Mouse (Mus musculus) heart, embryonic 11.5 days (tissue): ENCODE data around the gene Lrrc74b. TPM values are rescaled to one million over a fixed set of nuclear protein-coding genes. Genes with fewer than 3 reads are reported as not detected.
A peak's percentile ranks its signal among the peaks of the same experiment; 100 is the strongest.
"Not testable (repeated sequence)": the region's sequence is repeated elsewhere in the genome, so short reads cannot be mapped to it uniquely, and the experiment has no call there.

Source experiments
- ATAC-seq: fragments of 200-750 bp; cut with Nextera tagmentation; replicated peaks from 2 replicates; pipeline ENCODE4 v1.8.0; 2017; ENCODE audit warnings: moderate library complexity; ENCODE audit not compliant: insufficient number of reproducible peaks, low FRiP score, low TSS enrichment
- H3K27ac ChIP-seq: fragments of 300-500 bp; sonication (generic); 2 replicates; pipeline ENCODE4 v1.5.1; 2014; ENCODE audit warnings: mild to moderate bottlenecking, low read depth, low read length
- H3K27me3 ChIP-seq: fragments of 300-500 bp; sonication (generic); 2 replicates; pipeline ENCODE4 v1.6.1; 2014; ENCODE audit warnings: mild to moderate bottlenecking, low read length, mixed read lengths; ENCODE audit not compliant: control insufficient read depth, insufficient read depth
- H3K36me3 ChIP-seq: fragments of 300-500 bp; sonication (generic); 2 replicates; pipeline ENCODE4 v1.6.1; 2014; ENCODE audit warnings: mild to moderate bottlenecking, low read length, moderate library complexity, mixed read lengths; ENCODE audit not compliant: control insufficient read depth, insufficient read depth
- H3K4me1 ChIP-seq: fragments of 300-500 bp; sonication (generic); 2 replicates; pipeline ENCODE4 v1.6.1; 2014; ENCODE audit warnings: low read length; ENCODE audit not compliant: control insufficient read depth, insufficient read depth
- H3K4me2 ChIP-seq: fragments of 300-500 bp; sonication (generic); 2 replicates; pipeline ENCODE4 v1.6.1; 2014; ENCODE audit warnings: mild to moderate bottlenecking, moderate library complexity
- H3K4me3 ChIP-seq: fragments of 300-500 bp; sonication (generic); 2 replicates; pipeline ENCODE4 v1.5.1; 2014; ENCODE audit warnings: low read depth, low read length
- H3K9ac ChIP-seq: fragments of 300-500 bp; sonication (generic); 2 replicates; pipeline ENCODE4 v1.6.1; 2014; ENCODE audit warnings: mild to moderate bottlenecking, low read depth, low read length, moderate library complexity
- H3K9me3 ChIP-seq: fragments of 300-500 bp; sonication (generic); replicated peaks from 2 replicates; pipeline ENCODE4 v1.6.1; 2016; ENCODE audit warnings: low read length; ENCODE audit not compliant: control insufficient read depth
- WGBS: fragments of 180-500 bp; shearing (Covaris S2); extraction: QIAGEN DNeasy Blood & Tissue Kit; methylation state at CpG from one replicate; pipeline ENCODE4 v1.1.7; 2014; ENCODE audit not compliant: insufficient replicate concordance; 5-methylcytosine and 5-hydroxymethylcytosine counted together
- polyA plus RNA-seq: library from polyadenylated mRNA; unstranded; fragments of >200 nt; fragmentation: Nextera tagmentation; extraction: Ambion mirVana; gene quantifications from 2 replicates; pipeline ENCODE4 v1.2.1, GENCODE M21; 2014

The Lrrc74b gene
- polyA plus RNA-seq, 1 experiment from 2014 or later: not detected

GRCm38 (mm10) chr16:17557947-17558480 lies 3.0 kb downstream of the Lrrc74b start:
- Histone ChIP-seq H3K27ac (no peak overlapping the region), H3K9me3 (no peaks in the 10 kb centered on the region), H3K4me1 (peaks cover 53% of the 10 kb centered on the region), H3K4me2 (peak overlapping the region; percentile 55), H3K27me3 (no peaks in the 10 kb centered on the region), H3K36me3 (no peaks in the 10 kb centered on the region), H3K4me3 (no peak overlapping the region), H3K9ac (no peak overlapping the region)
- ATAC-seq: no peak
- 2% methylated on average over 5 of the region's 5 CpGs for WGBS

- no peak for ATAC-seq
- Histone ChIP-seq H3K27me3 (no peaks in the 10 kb centered on the region), H3K9ac (no peak overlapping the region), H3K4me2 (no peak overlapping the region), H3K4me3 (no peak overlapping the region), H3K36me3 (no peaks in the 10 kb centered on the region), H3K9me3 (no peaks in the 10 kb centered on the region), H3K4me1 (peaks cover 49% of the 10 kb centered on the region), H3K27ac (no peak overlapping the region)
- 48% methylated on average over 4 of the region's 4 CpGs for WGBS
Observed at GRCm38 (mm10) chr16:17556907-17557306, 4.1 kb downstream of the Lrrc74b start.

GRCm38 (mm10) chr16:17556180-17556579 lies 4.9 kb downstream of the Lrrc74b start:
- Histone ChIP-seq H3K27ac (no peak overlapping the region), H3K4me3 (no peak overlapping the region), H3K4me2 (no peak overlapping the region), H3K9me3 (no peaks in the 10 kb centered on the region), H3K4me1 (peaks cover 43% of the 10 kb centered on the region), H3K9ac (no peak overlapping the region), H3K36me3 (no peaks in the 10 kb centered on the region), H3K27me3 (no peaks in the 10 kb centered on the region)
- no peak for ATAC-seq
- WGBS: 79% methylated on average over 4 of the region's 4 CpGs

- H3K9me3 ChIP-seq, H3K27me3 ChIP-seq, H3K36me3 ChIP-seq: not testable (repeated sequence)
- Histone ChIP-seq H3K4me2 (peak overlapping the region; percentile 72), H3K27ac (peak overlapping the region; percentile 85), H3K9ac (peak overlapping the region; percentile 58; the same call in 1 of the 2 replicates), H3K4me1 (peaks cover 34% of the 10 kb centered on the region), H3K4me3 (peak overlapping the region; percentile 33)
- WGBS: 6% methylated on average over 4 of the region's 4 CpGs
- peak; percentile 60; the same call in 1 of the 2 replicates for ATAC-seq
Observed at GRCm38 (mm10) chr16:17554702-17555101, 6.3 kb downstream of the Lrrc74b start.

GRCm38 (mm10) chr16:17553910-17554685 lies 6.9 kb downstream of the Lrrc74b start:
- Histone ChIP-seq H3K36me3 (no peaks in the 10 kb centered on the region), H3K27ac (peak overlapping the region; percentile 85), H3K9ac (peak overlapping the region; percentile 58; the same call in 1 of the 2 replicates), H3K9me3 (no peaks in the 10 kb centered on the region), H3K4me1 (peaks cover 31% of the 10 kb centered on the region), H3K4me3 (peak overlapping the region; percentile 33), H3K27me3 (no peaks in the 10 kb centered on the region), H3K4me2 (peak overlapping the region; percentile 72)
- ATAC-seq: peak; percentile 83
- WGBS: 9% methylated on average over 18 of the region's 18 CpGs

- H3K9ac ChIP-seq: no peak overlapping the region
- H3K27ac ChIP-seq: no peak overlapping the region
- H3K36me3 ChIP-seq: no peaks in the 10 kb centered on the region
- no peaks in the 10 kb centered on the region for H3K27me3 ChIP-seq
- no peak overlapping the region for H3K4me3 ChIP-seq
- H3K4me1 ChIP-seq: peaks cover 20% of the 10 kb centered on the region
- no peak overlapping the region for H3K4me2 ChIP-seq
- WGBS: 64% methylated on average over 7 of the region's 7 CpGs
- no peak for ATAC-seq
- no peaks in the 10 kb centered on the region for H3K9me3 ChIP-seq
Observed at GRCm38 (mm10) chr16:17552837-17553236, 8.2 kb downstream of the Lrrc74b start.

GRCm38 (mm10) chr16:17542632-17543031 lies 18.4 kb downstream of the Lrrc74b start:
- Histone ChIP-seq H3K27ac (no peak overlapping the region), H3K27me3 (peaks cover 7% of the 10 kb centered on the region), H3K36me3 (no peaks in the 10 kb centered on the region), H3K4me1 (no peaks in the 10 kb centered on the region), H3K9me3 (no peaks in the 10 kb centered on the region), H3K4me3 (no peak overlapping the region), H3K4me2 (no peak overlapping the region), H3K9ac (no peak overlapping the region)
- ATAC-seq: no peak
- WGBS: 69% methylated on average over 2 of the region's 2 CpGs

GRCm38 (mm10) chr16:17536584-17536983 lies 24.5 kb downstream of the Lrrc74b start:
- Histone ChIP-seq H3K27ac (no peak overlapping the region), H3K36me3 (no peaks in the 10 kb centered on the region), H3K27me3 (peaks cover 7% of the 10 kb centered on the region), H3K4me2 (no peak overlapping the region), H3K4me3 (no peak overlapping the region), H3K4me1 (0 out of 2 replicates have a peak, but pooled peaks cover 4% of the 10 kb centered on the region), H3K9me3 (no peaks in the 10 kb centered on the region), H3K9ac (no peak overlapping the region)
- no peak for ATAC-seq
- WGBS: 84% methylated on average over 3 of the region's 3 CpGs
